Mouse (Mus musculus): ENCODE data around the gene Megf9. TPM values are rescaled to one million over a fixed set of nuclear protein-coding genes. Genes with fewer than 3 reads are reported as not detected.

Gene Megf9
- 9.9 and 10.6 TPM in 2 replicates for polyA plus RNA-seq (2012; rRNA removed)

GRCm38 (mm10) chr4:70534891-70535269 is at the start of gene Megf9:
Gene Megf9 (minus strand): TSS chr4:70534995.
- peak; percentile 95 for DNase-seq (ENCODE audit: low spot score)

- DNase-seq (ENCODE audit: low spot score), result peak; percentile 23
Observed at GRCm38 (mm10) chr4:70579654-70580053, 44.9 kb upstream of the Megf9 start.

DNA sequence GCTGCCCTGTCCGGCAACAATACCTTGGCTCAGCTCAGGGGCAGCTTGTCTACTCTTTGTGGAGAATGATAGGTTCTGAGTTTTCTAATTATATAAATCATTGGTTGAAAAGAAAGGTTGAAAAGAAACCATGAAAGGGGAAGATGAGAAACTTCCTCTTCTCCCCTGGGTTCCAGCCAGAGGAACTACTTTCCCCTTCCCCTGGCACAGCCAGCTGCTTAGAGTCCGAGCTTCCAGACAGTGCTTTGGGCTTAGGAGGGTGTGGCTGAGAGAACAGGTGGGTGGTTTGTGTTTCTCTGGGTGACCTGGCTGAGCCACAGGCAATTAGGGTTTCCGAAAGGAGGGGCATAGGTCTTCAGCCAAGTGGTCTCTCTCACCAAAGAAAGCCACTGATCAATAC is 43.5 kb upstream of the Megf9 start:
- no peak for DNase-seq (ENCODE audit: low spot score)

DNA sequence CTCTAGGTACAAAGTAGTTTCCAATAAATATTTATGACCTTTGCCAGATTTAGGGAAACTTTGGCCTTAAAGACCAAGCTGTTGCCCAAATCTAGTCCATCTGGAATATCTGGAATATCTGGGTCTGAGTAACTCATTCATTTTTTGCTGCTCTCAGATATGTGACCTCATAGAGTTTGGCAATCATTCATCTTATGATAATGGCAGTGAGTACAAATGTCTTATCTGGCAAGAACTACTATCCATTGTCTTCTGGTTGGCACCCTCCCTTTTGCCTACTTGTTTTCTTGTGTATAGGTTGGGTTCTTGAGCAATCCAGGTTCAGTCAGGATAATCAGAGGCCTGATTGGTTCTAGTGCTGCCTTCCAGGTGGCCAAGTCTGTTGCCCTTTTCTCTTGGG is 41.3 kb upstream of the Megf9 start:
- DNase-seq (ENCODE audit: low spot score), result no peak

DNA sequence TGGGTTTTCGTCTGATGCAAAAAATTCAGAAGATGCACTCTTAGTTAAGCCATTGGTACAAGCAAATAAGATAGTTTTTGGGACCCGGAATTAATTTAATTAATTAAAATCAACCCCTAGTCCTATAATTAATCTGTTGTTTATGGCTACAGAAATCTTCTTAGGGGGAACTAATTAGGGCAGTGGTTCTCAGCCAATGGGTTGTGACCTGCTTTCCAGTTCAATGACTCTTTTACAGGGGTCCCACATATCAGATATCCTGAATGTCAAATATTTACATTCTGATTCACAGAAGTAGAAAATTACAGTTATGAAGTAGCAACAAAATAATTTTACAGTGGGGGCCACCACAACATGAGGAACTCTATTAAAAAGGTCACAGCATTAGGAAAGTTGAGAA is 39.1 kb upstream of the Megf9 start:
- DNase-seq (ENCODE audit: low spot score), result no peak

DNA sequence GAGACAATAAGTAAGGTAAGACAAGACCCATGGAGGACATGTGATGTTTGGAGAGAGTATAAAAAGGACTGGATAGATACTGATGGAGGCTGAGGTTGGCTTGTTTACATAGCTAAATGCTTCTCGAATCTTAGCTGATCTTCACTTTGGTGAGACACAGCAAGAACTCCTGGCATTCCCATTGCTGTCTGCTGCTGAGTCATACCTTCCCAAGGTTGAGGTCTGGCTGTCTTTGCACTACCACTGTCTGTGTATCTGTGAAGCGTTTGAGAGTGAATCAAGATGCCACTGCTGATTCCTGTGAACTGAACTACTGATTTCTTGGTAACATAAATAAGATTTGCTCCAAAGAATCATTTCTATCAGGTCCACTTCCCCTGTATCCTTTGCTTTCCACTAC is 19.1 kb upstream of the Megf9 start:
- DNase-seq (ENCODE audit: low spot score), result no peak

GRCm38 (mm10) chr4:70553230-70553797 is 18.5 kb upstream of the Megf9 start:
- no peak for DNase-seq (ENCODE audit: low spot score)

DNA sequence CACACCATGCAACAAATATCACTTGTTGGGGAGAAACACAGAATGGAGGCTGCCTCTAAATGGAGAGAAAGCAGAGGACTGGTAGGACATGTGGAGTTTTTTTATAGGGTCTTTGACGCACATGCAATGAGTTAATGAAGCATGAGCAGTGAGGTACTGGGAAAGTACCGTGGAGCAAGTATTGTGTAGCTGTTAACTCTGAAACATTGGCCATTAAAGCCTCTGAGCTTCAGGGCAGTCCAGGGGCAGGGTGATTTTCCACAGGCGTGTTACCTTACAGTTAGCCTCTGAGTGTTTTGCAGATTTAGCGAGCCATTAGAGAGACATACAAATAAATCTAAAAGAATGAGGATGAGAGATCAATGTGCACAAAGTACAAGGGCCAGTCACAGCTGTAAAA is 17.3 kb upstream of the Megf9 start:
- no peak for DNase-seq (ENCODE audit: low spot score)

DNA sequence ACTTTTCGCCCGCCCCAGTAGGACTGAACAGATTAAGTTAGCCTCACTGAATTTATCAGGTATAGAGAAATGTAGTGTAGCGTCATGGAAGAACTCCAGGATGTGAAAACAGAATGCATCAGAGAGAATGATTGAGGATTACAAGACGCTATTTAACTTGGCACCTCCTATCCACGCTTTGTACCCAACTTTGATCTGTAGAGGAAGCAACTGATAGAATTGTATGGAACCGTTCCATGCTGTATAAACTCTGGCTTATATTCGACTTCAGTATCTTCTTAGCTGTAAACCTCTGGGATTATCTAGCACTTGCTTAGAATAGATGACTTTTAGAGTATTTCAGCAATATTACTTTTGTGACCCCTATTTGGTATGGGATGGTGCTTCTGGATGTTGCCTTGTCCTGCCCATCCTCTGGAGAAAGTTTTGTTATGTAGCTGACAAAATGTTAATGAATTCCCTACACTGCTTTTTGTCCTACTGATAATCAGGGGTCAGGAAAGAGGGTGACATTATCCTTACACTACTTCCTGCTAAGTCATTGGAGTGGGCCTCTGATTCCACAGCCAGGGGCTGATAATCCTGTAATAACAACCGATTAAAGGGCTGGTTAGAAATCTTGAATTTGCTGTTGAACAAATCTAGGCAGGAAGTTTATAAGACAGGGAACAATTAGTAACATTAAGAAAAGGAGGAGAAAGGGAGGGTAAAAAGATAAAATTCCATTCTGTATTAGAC is 12.8 kb upstream of the Megf9 start:
- DNase-seq (ENCODE audit: low spot score), result no peak

DNA sequence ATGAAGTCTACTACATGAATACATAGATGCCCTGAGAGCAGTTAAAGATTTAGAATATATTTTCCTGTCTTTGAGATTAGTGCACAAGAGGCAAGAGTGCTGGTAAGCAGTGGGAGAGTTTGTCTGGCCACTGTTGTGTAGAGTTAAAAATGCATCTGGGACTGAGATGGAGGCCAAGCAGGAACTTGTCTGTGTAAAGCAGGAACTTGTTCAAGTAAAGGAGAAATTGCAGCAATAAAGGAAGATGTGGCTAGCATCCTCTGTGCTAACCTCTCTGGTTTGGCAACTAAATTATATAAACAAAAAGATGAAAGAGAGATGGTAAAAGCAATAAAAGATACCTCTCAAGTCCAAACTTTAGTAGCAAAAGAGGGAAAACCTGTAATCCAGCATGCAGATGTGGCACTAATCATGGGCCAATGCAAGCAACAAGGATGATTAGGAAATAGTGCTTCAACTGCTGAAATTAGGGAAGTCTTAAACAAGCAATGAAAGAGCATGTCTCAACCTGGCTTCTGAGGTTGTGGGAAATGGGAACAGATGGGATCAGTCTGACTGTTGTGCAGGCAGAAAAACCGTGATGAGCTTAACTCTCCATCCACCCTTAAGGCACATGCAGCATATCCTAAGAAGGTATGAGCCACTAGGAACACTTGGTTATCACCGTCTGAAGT is 11.2 kb upstream of the Megf9 start:
- DNase-seq (ENCODE audit: low spot score), result no peak

- no peak for DNase-seq (ENCODE audit: low spot score)
Observed at GRCm38 (mm10) chr4:70544390-70544789, 9.6 kb upstream of the Megf9 start.

- no peak for DNase-seq (ENCODE audit: low spot score)
Observed at GRCm38 (mm10) chr4:70542387-70542786, 7.6 kb upstream of the Megf9 start.

DNA sequence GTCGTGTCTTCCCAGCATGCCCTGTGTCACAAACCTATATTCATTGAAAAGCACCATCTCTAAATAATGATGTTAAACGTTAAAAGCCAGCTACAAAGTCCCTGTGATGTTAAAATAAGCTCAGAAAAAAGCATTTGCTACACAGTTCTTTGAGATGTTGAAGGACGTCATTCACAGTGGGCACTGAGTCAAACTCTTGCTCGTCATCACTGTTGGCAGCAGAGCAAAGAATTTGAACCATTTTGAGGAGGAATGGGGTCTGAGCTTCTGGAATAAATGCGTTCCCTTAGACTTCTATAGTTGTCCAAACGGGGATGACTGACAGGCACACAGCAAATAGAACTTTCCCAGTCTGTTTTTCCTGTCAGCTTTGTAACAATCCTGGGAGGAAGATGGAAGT is 5.9 kb upstream of the Megf9 start:
- no peak for DNase-seq (ENCODE audit: low spot score)

DNA sequence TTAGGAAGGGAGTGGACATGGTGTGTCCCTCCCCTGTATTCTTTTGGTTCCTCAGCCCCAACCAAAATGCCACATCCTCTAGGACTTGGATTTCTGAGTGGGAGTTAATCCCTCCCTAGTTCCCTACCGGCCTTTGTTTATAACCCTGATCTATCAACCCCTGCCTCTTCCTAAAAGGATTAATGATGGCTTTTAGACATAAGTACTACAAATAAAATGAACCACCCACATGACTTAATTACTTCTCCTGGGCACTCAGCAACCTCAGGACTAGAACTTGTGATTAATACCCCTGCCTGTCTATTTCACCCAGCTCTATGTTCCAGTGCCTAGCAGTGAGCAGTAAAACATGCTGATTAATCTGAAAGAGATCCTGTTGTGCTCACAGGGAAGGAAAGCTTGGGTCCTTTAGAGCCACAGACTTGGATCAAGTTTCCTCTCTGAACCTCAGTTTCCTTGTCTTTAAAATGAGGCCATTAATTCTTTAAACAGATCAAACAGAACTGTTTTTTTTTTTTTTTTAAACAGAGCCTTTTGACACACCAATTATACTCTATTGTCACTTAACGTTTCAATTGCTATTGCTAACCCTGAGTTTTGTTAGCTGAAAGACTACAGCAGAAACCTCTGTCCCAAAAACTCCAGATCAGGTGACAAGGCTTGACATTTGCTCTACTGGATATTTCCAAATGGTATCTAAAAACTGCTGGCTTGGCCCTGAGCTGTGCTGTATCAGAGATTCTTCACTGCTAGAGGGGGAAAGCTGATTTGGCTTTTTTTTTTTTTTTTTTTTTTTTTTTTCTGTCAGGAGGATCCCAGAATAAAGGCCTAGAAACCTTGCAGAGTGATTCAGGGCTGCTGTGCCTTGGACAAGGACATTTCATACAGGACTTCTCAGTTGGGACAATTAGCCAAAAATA is 2.1 kb upstream of the Megf9 start:
- no peak for DNase-seq (ENCODE audit: low spot score)

DNA sequence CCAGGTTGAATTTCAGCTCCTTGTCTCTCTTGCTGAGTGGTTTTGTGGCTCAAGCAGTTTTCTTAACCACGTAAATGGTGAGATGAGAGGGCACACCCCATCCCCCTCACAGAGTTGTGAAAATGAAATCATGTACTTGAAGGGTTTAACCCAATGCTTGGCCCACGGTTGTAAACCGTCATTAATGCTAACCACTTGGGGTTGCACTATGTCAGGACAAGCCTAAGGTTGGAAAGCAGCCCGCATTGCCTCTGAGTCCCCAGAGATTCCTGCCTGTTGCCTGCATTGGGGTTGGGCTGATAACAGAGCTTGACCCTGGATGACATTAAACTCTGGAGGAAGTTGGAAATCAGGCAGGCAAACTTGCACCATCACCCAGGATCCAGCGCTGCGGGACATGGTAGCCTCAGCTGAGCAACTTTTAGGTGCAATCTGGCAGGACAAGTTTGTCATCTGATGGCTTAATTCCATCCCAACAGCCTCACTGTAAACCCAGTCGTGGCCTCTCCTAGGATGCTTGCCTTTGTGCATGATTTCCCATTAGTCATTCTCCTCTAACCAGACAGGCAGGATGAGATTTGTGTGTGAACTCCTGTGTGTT is 1.0 kb upstream of the Megf9 start:
- peak; percentile 53 for DNase-seq (ENCODE audit: low spot score)

- DNase-seq (ENCODE audit: low spot score), result no peak
Observed at GRCm38 (mm10) chr4:70535289-70535688, 494 bp upstream of the Megf9 start.

DNA sequence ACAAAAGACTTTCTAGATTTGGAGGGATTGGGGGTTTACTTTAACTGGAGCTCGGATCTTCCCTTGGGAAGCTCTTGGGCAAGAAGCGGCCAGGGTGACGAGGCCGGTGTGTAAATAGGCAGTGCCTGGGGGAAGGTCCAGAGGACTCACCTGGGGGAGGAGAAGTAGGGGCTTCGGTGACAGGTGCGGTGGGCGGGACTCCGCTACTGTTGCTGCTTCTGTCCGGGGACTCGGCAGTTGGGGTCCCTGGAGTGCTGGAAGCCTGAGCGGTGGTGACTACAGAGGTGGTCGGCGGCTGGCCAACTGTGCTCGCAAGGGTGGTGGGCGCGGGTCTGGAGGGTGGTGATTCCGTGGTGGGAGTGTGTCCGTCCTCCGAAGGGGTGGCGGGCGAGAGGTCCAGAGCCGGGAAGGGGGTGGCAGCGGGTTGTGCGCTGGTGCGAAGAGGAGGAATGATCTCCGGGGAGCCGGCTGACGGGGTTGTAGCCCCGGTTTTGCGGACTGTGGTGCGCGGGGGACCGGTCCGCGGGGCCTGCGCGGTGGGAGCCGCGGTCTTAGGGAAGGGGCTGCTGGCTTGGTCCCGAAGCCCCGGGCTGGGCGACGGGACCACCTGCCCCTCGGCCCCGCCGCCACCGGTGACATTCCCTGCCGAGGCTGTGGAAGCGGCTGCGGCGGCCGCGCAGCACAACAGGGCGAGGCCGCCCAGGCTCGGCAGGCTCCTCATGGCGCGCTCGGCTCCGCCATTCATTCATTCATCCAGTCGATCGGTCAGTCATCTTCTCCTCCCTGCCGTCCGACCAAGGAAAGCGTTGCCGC is 511 bp downstream of the Megf9 start:
- no peak for DNase-seq (ENCODE audit: low spot score)

GRCm38 (mm10) chr4:70533056-70533805 is 1.6 kb downstream of the Megf9 start:
- DNase-seq (ENCODE audit: low spot score), result no peak

DNA sequence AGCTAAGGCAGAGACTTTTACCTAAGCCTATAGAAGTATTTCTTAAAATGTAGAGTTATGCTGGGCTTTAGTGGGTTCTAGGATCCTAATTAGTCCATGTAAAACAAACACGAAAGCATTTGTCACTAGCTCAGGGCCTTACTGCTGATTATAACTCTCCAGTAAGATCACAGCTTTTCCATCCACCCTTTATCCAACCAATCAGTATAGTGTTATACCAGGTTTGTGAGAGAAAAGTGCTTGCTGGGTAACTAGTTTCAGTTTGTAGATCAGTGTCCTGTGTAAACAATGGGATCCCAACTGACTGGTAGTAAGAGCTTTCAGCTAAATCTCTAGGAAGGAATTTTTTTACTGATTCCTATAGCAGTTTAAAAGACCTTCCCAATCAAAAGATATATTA is 3.8 kb downstream of the Megf9 start:
- no peak for DNase-seq (ENCODE audit: low spot score)

- no peak for DNase-seq (ENCODE audit: low spot score)
Observed at GRCm38 (mm10) chr4:70528622-70529021, 6.2 kb downstream of the Megf9 start.

All from urinary bladder, adult 2 months (tissue).